Mouse (Mus musculus) lung, postnatal 0 days (tissue): ENCODE measurements at regions not wholly inside any gene's neighbourhood (a gene's known extent, or its start where the extent isn't known, plus 50 kb on each side); places are given as distances from the start of the nearest gene placed in this dataset.

ENCODE experiments used
- CTCF ChIP-seq: IDR thresholded peaks from 2 replicates; pipeline ENCODE4 v1.5.1; 2016; ENCODE audit warnings: antibody characterized with exemption, mild to moderate bottlenecking
- EP300 ChIP-seq: IDR thresholded peaks from 2 replicates; pipeline ENCODE4 v1.6.1; 2016; ENCODE audit warnings: antibody characterized with exemption, mild to moderate bottlenecking, control low read depth

GRCm38 (mm10) chr11:17694145-17694544 lies 259.5 kb downstream of the Etaa1 start:
- TF ChIP-seq CTCF, result no peak
- TF ChIP-seq EP300, result no peak
